Mouse (Mus musculus) heart, postnatal 0 days (tissue): Measurements from ENCODE around the gene 1700013G24Rik. TPM values are rescaled to one million over a fixed set of nuclear protein-coding genes. Genes with fewer than 3 reads are reported as not detected.
A peak's percentile ranks its signal among the peaks of the same experiment; 100 is the strongest.

Source experiments
- ATAC-seq: fragments of 200-750 bp; cut with Nextera tagmentation; 2 replicates; pipeline ENCODE4 v1.8.0; 2017; ENCODE audit warnings: low read depth, moderate number of reproducible peaks, moderate library complexity; ENCODE audit not compliant: insufficient read depth
- DNase-seq: peaks from one replicate; pipeline ENCODE4 v3.0.0-alpha.2; 2016; ENCODE audit warnings: low spot score
- H3K27ac ChIP-seq: fragments of 300-500 bp; sonication (generic); 2 replicates; pipeline ENCODE4 v1.5.1; 2014; ENCODE audit warnings: low read depth, mild to moderate bottlenecking
- H3K27me3 ChIP-seq: fragments of 300-500 bp; sonication (generic); 2 replicates; pipeline ENCODE4 v1.6.1; 2014; ENCODE audit warnings: low read length, mixed read lengths; ENCODE audit not compliant: control insufficient read depth, insufficient read depth
- H3K36me3 ChIP-seq: fragments of 300-500 bp; sonication (generic); replicated peaks from 2 replicates; pipeline ENCODE4 v1.6.1; 2014; ENCODE audit warnings: low read length, mixed read lengths; ENCODE audit not compliant: control insufficient read depth, insufficient read depth
- H3K4me1 ChIP-seq: fragments of 300-500 bp; sonication (generic); 2 replicates; pipeline ENCODE4 v1.6.1; 2014; ENCODE audit warnings: antibody characterized with exemption; ENCODE audit not compliant: control insufficient read depth, insufficient read depth
- H3K4me2 ChIP-seq: fragments of 300-500 bp; sonication (generic); 2 replicates; pipeline ENCODE4 v1.6.1; 2014; ENCODE audit warnings: low read depth, mild to moderate bottlenecking, low read length, moderate library complexity
- H3K4me3 ChIP-seq: fragments of 300-500 bp; sonication (generic); 2 replicates; pipeline ENCODE4 v1.5.1; 2014; ENCODE audit warnings: low read depth, low read length
- H3K9ac ChIP-seq: fragments of 300-500 bp; sonication (generic); replicated peaks from 2 replicates; pipeline ENCODE4 v1.6.1; 2014; ENCODE audit warnings: low read depth, low read length, mixed read lengths
- H3K9me3 ChIP-seq: fragments of 300-500 bp; sonication (generic); replicated peaks from 2 replicates; pipeline ENCODE4 v1.6.1; 2016; ENCODE audit warnings: low read length; ENCODE audit not compliant: control insufficient read depth
- CTCF ChIP-seq: IDR thresholded peaks from 2 replicates; pipeline ENCODE4 v1.5.1; 2016; ENCODE audit warnings: antibody characterized with exemption, control low read depth, low read depth
- EP300 ChIP-seq: IDR thresholded peaks from 2 replicates; pipeline ENCODE4 v1.6.1; 2016; ENCODE audit warnings: antibody characterized with exemption, low read depth
- WGBS: fragments of 180-500 bp; shearing (Covaris S2); extraction: QIAGEN DNeasy Blood & Tissue Kit; methylation state at CpG from one replicate; pipeline ENCODE4 v1.1.7; 2014; 5-methylcytosine and 5-hydroxymethylcytosine counted together
- polyA plus RNA-seq: library from polyadenylated mRNA; unstranded; fragments of >200 nt; fragmentation: Nextera tagmentation; extraction: Ambion mirVana; gene quantifications from 2 replicates; pipeline ENCODE4 v1.2.1, GENCODE M21; 2015
- total RNA-seq: library from RNA; depleted of rRNA; stranded (reverse); fragments of >200 nt; gene quantifications from 2 replicates; pipeline ENCODE4 v1.2.3, GENCODE M21; 2014; ENCODE audit warnings: low replicate concordance

Gene 1700013G24Rik
- total and polyA plus RNA-seq, 2 experiments from 2014 or later: not detected

GRCm38 (mm10) chr4:137498882-137499583 is 45.9 kb downstream of the 1700013G24Rik start:
- Histone ChIP-seq H3K27ac (peak overlapping the region; percentile 95), H3K4me1 (peaks cover 81% of the 10 kb centered on the region), H3K9me3 (no peaks in the 10 kb centered on the region), H3K4me3 (no peak overlapping the region), H3K9ac (no peak overlapping the region; the same call in 1 of the 2 replicates), H3K4me2 (peak overlapping the region; percentile 6; the same call in 1 of the 2 replicates), H3K36me3 (peaks cover 29% of the 10 kb centered on the region), H3K27me3 (no peaks in the 10 kb centered on the region)
- 63% methylated on average over 9 of the region's 9 CpGs for WGBS
- DNase-seq (no peak), ATAC-seq (no peak)
- TF ChIP-seq CTCF: no peak
- no peak for TF ChIP-seq EP300

GRCm38 (mm10) chr4:137500149-137500548 is 47.1 kb downstream of the 1700013G24Rik start:
- 40% methylated on average over 12 of the region's 12 CpGs for WGBS

GRCm38 (mm10) chr4:137500953-137501352 is 47.9 kb downstream of the 1700013G24Rik start:
- no peaks in the 10 kb centered on the region for H3K9me3 ChIP-seq
- 41% methylated on average over 5 of the region's 5 CpGs for WGBS
- no peaks in the 10 kb centered on the region for H3K27me3 ChIP-seq
- no peak overlapping the region for H3K4me3 ChIP-seq
- 0 out of 2 replicates have a peak overlapping the region, but pooled peaks have one; percentile 4 for H3K9ac ChIP-seq
- no peak overlapping the region for H3K4me2 ChIP-seq
- H3K27ac ChIP-seq: peak overlapping the region; percentile 56
- peaks cover 63% of the 10 kb centered on the region for H3K4me1 ChIP-seq
- ATAC-seq (no peak), DNase-seq (no peak)
- no peak for TF ChIP-seq EP300
- TF ChIP-seq CTCF: no peak
- H3K36me3 ChIP-seq: peaks cover 46% of the 10 kb centered on the region

More at GRCm38 (mm10) chr4:137500149-137500548, 47.1 kb downstream of the 1700013G24Rik start:
- no peaks in the 10 kb centered on the region for H3K27me3 ChIP-seq
- ATAC-seq: no peak
- H3K9ac ChIP-seq: 0 out of 2 replicates have a peak overlapping the region, but pooled peaks have one; percentile 43
- TF ChIP-seq CTCF (no peak), EP300 (no peak)
- peak overlapping the region; percentile 56 for H3K27ac ChIP-seq
- H3K4me1 ChIP-seq: peaks cover 70% of the 10 kb centered on the region
- H3K4me2 ChIP-seq: no peak overlapping the region
- H3K9me3 ChIP-seq: no peaks in the 10 kb centered on the region
- H3K36me3 ChIP-seq: peaks cover 39% of the 10 kb centered on the region
- DNase-seq: no peak
- H3K4me3 ChIP-seq: no peak overlapping the region

GRCm38 (mm10) chr4:137502183-137502582 is 49.1 kb downstream of the 1700013G24Rik start:
- WGBS: 78% methylated on average over 10 of the region's 10 CpGs
- Histone ChIP-seq H3K27me3 (no peaks in the 10 kb centered on the region), H3K4me2 (no peak overlapping the region), H3K4me3 (no peak overlapping the region), H3K9me3 (no peaks in the 10 kb centered on the region), H3K36me3 (peaks cover 56% of the 10 kb centered on the region), H3K27ac (0 out of 2 replicates have a peak overlapping the region, but pooled peaks have one; percentile 43), H3K4me1 (peaks cover 59% of the 10 kb centered on the region), H3K9ac (no peak overlapping the region)
- TF ChIP-seq EP300 (no peak), CTCF (no peak)
- no peak for ATAC-seq
- no peak for DNase-seq

- Histone ChIP-seq H3K4me1 (peaks cover 53% of the 10 kb centered on the region), H3K36me3 (peaks cover 62% of the 10 kb centered on the region), H3K4me3 (no peak overlapping the region), H3K9ac (peak overlapping the region; percentile 30; the same call in 1 of the 2 replicates), H3K27ac (peak overlapping the region; percentile 43), H3K9me3 (no peaks in the 10 kb centered on the region), H3K27me3 (no peaks in the 10 kb centered on the region), H3K4me2 (no peak overlapping the region)
- TF ChIP-seq EP300: no peak
- DNase-seq: no peak
- 46% methylated on average over 7 of the region's 7 CpGs for whole genome bisulfite sequencing
- ATAC-seq: no peak
Measured at GRCm38 (mm10) chr4:137502801-137503200, 49.7 kb downstream of the 1700013G24Rik start.
